Mouse (Mus musculus) kidney, adult 2 months (tissue): ENCODE data around the gene Ccr2. TPM values are rescaled to one million over a fixed set of nuclear protein-coding genes. Genes with fewer than 3 reads are reported as not detected.

Source experiments
- DNase-seq: peaks from one replicate; pipeline ENCODE4 v3.0.0; 2021
- H3K27ac ChIP-seq: fragments of 200-500 bp; 2 replicates; pipeline ENCODE4 v1.5.1; 2012; ENCODE audit warnings: low read depth, low read length, control low read depth, inconsistent platforms; ENCODE audit not compliant: insufficient read depth
- H3K27me3 ChIP-seq: fragments of 200-500 bp; replicated peaks from 2 replicates; pipeline ENCODE4 v1.6.1; 2012; ENCODE audit warnings: mild to moderate bottlenecking, moderate library complexity, low read length, inconsistent platforms; ENCODE audit not compliant: control insufficient read depth, insufficient read depth
- H3K36me3 ChIP-seq: fragments of 200-500 bp; 2 replicates; pipeline ENCODE4 v1.6.1; 2012; ENCODE audit warnings: mild to moderate bottlenecking, moderate library complexity, low read length, inconsistent platforms; ENCODE audit not compliant: control insufficient read depth, insufficient read depth
- H3K4me1 ChIP-seq: fragments of 200-500 bp; 2 replicates; pipeline ENCODE4 v1.6.1; 2011; ENCODE audit warnings: low read length; ENCODE audit not compliant: control insufficient read depth, insufficient read depth
- H3K4me3 ChIP-seq: fragments of 200-500 bp; 2 replicates; pipeline ENCODE4 v1.5.1; 2011; ENCODE audit warnings: mild to moderate bottlenecking, low read depth, low read length, control low read depth; ENCODE audit not compliant: insufficient read depth
- CTCF ChIP-seq: fragments of 200-500 bp; conservative IDR thresholded peaks from 2 replicates; pipeline ENCODE4 v1.5.1; 2011; ENCODE audit warnings: low read depth, mild to moderate bottlenecking, control low read depth, low read length, moderate library complexity, mixed read lengths; ENCODE audit not compliant: insufficient read depth, insufficient read length
- POLR2A ChIP-seq: fragments of 200-500 bp; IDR thresholded peaks from one replicate; pipeline ENCODE4 v1.6.1; 2011; ENCODE audit warnings: low read depth, low read length, control low read depth
- WGBS: fragments of 180-500 bp; shearing (Covaris S2); methylation state at CpG from one replicate; pipeline ENCODE4 v1.1.7; 2018; 5-methylcytosine and 5-hydroxymethylcytosine counted together
- polyA plus RNA-seq: library from polyadenylated mRNA; depleted of rRNA; stranded (reverse); fragments of >200 nt; gene quantifications from 2 replicates; pipeline ENCODE4 v1.2.3, GENCODE M21; 2012; rRNA removed

Gene Ccr2
- polyA plus RNA-seq, 1 experiment, result 2.1 TPM

- Histone ChIP-seq H3K4me1 (no peaks in the 10 kb centered on the region), H3K4me3 (no peak overlapping the region), H3K27ac (no peak overlapping the region), H3K36me3 (no peaks in the 10 kb centered on the region), H3K27me3 (no peaks in the 10 kb centered on the region; the same call in 1 of the 2 replicates)
- TF ChIP-seq POLR2A (no peak), CTCF (no peak)
- no peak for DNase-seq
- WGBS, result 76% methylated on average over 4 of the region's 4 CpGs
These were observed 36.5 kb downstream of the Ccr2 start for GRCm38 (mm10) chr9:124138055-124138775.

- Histone ChIP-seq H3K4me1 (no peaks in the 10 kb centered on the region), H3K27me3 (no peaks in the 10 kb centered on the region; the same call in 1 of the 2 replicates), H3K36me3 (no peaks in the 10 kb centered on the region), H3K27ac (no peak overlapping the region), H3K4me3 (no peak overlapping the region)
- TF ChIP-seq CTCF (no peak), POLR2A (no peak)
- WGBS, result 70% methylated on average over 1 of the region's 1 CpGs
- peak; percentile 28 for DNase-seq
These were observed 41.9 kb downstream of the Ccr2 start for GRCm38 (mm10) chr9:124143678-124144077.

- Histone ChIP-seq H3K27me3 (no peaks in the 10 kb centered on the region; the same call in 1 of the 2 replicates), H3K4me1 (no peaks in the 10 kb centered on the region), H3K27ac (no peak overlapping the region), H3K4me3 (no peak overlapping the region), H3K36me3 (no peaks in the 10 kb centered on the region)
- TF ChIP-seq CTCF (no peak), POLR2A (no peak)
- no peak for DNase-seq
These were observed 44.6 kb downstream of the Ccr2 start for GRCm38 (mm10) chr9:124146307-124146706.

Other genes starting within 250 kb of the Ccr2 start
- gene Xcr1, start 239.9 kb upstream of the Ccr2 start, polyA plus RNA-seq, result 0.45 and 0.72 TPM in 2 replicates
- gene Ccr1, start 133.3 kb upstream of the Ccr2 start, polyA plus RNA-seq, result 0.72 and 0.81 TPM in 2 replicates
- 0.06 TPM in 1 of 2 replicates, not detected in the other for gene Ccr1l1, start 123.5 kb upstream of the Ccr2 start, polyA plus RNA-seq
- 0.11 TPM in 1 of 2 replicates, not detected in the other for gene Ccr3, start 80.0 kb upstream of the Ccr2 start, polyA plus RNA-seq
- 0.88 and 1.3 TPM in 2 replicates for gene Ccr5, start 19.6 kb downstream of the Ccr2 start, polyA plus RNA-seq
- 4.5 and 6.3 TPM in 2 replicates for gene 2010315B03Rik, start 210.7 kb downstream of the Ccr2 start, polyA plus RNA-seq